Mouse (Mus musculus) lung, embryonic 16.5 days (tissue): ENCODE results near the gene Klra9. TPM values are rescaled to one million over a fixed set of nuclear protein-coding genes. Genes with fewer than 3 reads are reported as not detected.
"Not testable (repeated sequence)": the region's sequence is repeated elsewhere in the genome, so short reads cannot be mapped to it uniquely, and the experiment has no call there.

Experiments
- ATAC-seq: fragments of 200-750 bp; cut with Nextera tagmentation; 2 replicates; pipeline ENCODE4 v1.8.0; 2017; ENCODE audit warnings: low read depth, mild to moderate bottlenecking, moderate library complexity
- H3K27ac ChIP-seq: fragments of 300-500 bp; sonication (generic); 2 replicates; pipeline ENCODE4 v1.5.1; 2014; ENCODE audit warnings: mild to moderate bottlenecking, control low read depth, low read length
- H3K27me3 ChIP-seq: fragments of 300-500 bp; sonication (generic); 2 replicates; pipeline ENCODE4 v1.6.1; 2014; ENCODE audit warnings: low read depth, low read length, mixed read lengths; ENCODE audit not compliant: control insufficient read depth, insufficient read depth
- H3K36me3 ChIP-seq: fragments of 300-500 bp; sonication (generic); 2 replicates; pipeline ENCODE4 v1.6.1; 2014; ENCODE audit warnings: low read length; ENCODE audit not compliant: control insufficient read depth, insufficient read depth
- H3K4me1 ChIP-seq: fragments of 300-500 bp; sonication (generic); replicated peaks from 2 replicates; pipeline ENCODE4 v1.6.1; 2014; ENCODE audit warnings: low read length, mixed read lengths; ENCODE audit not compliant: control insufficient read depth, insufficient read depth
- H3K4me2 ChIP-seq: fragments of 300-500 bp; sonication (generic); 2 replicates; pipeline ENCODE4 v1.6.1; 2014; ENCODE audit warnings: low read depth, low read length, control low read depth
- H3K4me3 ChIP-seq: fragments of 300-500 bp; sonication (generic); 2 replicates; pipeline ENCODE4 v1.5.1; 2014; ENCODE audit warnings: mild to moderate bottlenecking, low read length, control low read depth
- H3K9ac ChIP-seq: fragments of 300-500 bp; sonication (generic); 2 replicates; pipeline ENCODE4 v1.6.1; 2014; ENCODE audit warnings: low read length, control low read depth
- H3K9me3 ChIP-seq: fragments of 300-500 bp; sonication (generic); 2 replicates; pipeline ENCODE4 v1.6.1; 2016; ENCODE audit warnings: low read length; ENCODE audit not compliant: control insufficient read depth
- WGBS: fragments of 180-500 bp; shearing (Covaris S2); extraction: QIAGEN DNeasy Blood & Tissue Kit; methylation state at CpG from one replicate; pipeline ENCODE4 v1.1.7; 2014; 5-methylcytosine and 5-hydroxymethylcytosine counted together
- polyA plus RNA-seq: library from polyadenylated mRNA; unstranded; fragments of >200 nt; fragmentation: Nextera tagmentation; extraction: Ambion mirVana; gene quantifications from 2 replicates; pipeline ENCODE4 v1.2.1, GENCODE M21; 2015

Klra9 gene
- not detected in 2 replicates for polyA plus RNA-seq

- not testable (repeated sequence) for H3K4me1 ChIP-seq, H3K4me2 ChIP-seq, H3K27me3 ChIP-seq, H3K36me3 ChIP-seq, H3K9me3 ChIP-seq, H3K9ac ChIP-seq, ATAC-seq, H3K4me3 ChIP-seq, H3K27ac ChIP-seq
- 48% methylated on average over 3 of the region's 3 CpGs for WGBS
Measured at GRCm38 (mm10) chr6:130193012-130193411, at the start of gene Klra9. Gene Klra9 (minus strand): TSS chr6:130193112.

DNA sequence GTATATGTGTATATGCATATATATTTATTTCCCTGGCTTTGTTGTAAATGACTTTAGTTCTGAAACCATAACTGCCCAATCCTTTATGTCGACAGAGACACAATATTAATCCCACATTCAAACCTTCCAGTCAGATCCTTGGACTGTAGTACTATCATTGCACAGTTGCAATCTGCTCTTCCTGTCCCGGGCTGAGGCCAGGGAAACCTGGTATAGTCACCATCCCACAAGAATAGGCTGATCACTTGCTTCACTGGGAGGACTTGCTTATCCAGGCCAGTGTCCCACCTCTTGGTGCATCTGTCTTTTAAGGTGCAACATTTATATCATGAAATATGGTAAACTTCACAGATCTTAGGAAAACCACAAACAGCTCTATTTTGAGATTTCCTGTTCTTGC is 44.6 kb upstream of the Klra9 start:
- Histone ChIP-seq H3K4me3 (no peak overlapping the region), H3K36me3 (no peaks in the 10 kb centered on the region), H3K9ac (no peak overlapping the region), H3K9me3 (no peaks in the 10 kb centered on the region), H3K27me3 (no peaks in the 10 kb centered on the region), H3K27ac (no peak overlapping the region), H3K4me2 (no peak overlapping the region), H3K4me1 (no peaks in the 10 kb centered on the region)
- 67% methylated on average over 2 of the region's 2 CpGs for WGBS
- no peak for ATAC-seq

GRCm38 (mm10) chr6:130236635-130237034 is 43.7 kb upstream of the Klra9 start:
- H3K27ac ChIP-seq = no peak overlapping the region
- H3K9ac ChIP-seq = no peak overlapping the region
- 40% methylated on average over 1 of the region's 1 CpGs for WGBS
- H3K4me3 ChIP-seq = no peak overlapping the region
- no peaks in the 10 kb centered on the region for H3K36me3 ChIP-seq
- no peak for ATAC-seq
- H3K9me3 ChIP-seq = peaks cover under 1% of the 10 kb centered on the region; the same call in 1 of the 2 replicates
- H3K27me3 ChIP-seq = no peaks in the 10 kb centered on the region
- no peak overlapping the region for H3K4me2 ChIP-seq
- H3K4me1 ChIP-seq = no peaks in the 10 kb centered on the region

GRCm38 (mm10) chr6:130233222-130233621 is 40.3 kb upstream of the Klra9 start, which contains the start of gene Klra7:
Gene Klra7 (minus strand): TSS chr6:130233322.
- H3K36me3 ChIP-seq = no peaks in the 10 kb centered on the region
- H3K27ac ChIP-seq = no peak within 1 kb of the TSS
- H3K27me3 ChIP-seq = no peaks in the 10 kb centered on the region
- no peak for ATAC-seq
- H3K4me2 ChIP-seq = no peak within 1 kb of the TSS
- H3K9me3 ChIP-seq = peaks cover 3% of the 10 kb centered on the region
- H3K9ac ChIP-seq = no peak within 1 kb of the TSS
- H3K4me3 ChIP-seq = no peak within 1 kb of the TSS
- no peaks in the 10 kb centered on the region for H3K4me1 ChIP-seq

GRCm38 (mm10) chr6:130197453-130197852 is 4.5 kb upstream of the Klra9 start:
- 92% methylated on average over 1 of the region's 1 CpGs for WGBS

DNA sequence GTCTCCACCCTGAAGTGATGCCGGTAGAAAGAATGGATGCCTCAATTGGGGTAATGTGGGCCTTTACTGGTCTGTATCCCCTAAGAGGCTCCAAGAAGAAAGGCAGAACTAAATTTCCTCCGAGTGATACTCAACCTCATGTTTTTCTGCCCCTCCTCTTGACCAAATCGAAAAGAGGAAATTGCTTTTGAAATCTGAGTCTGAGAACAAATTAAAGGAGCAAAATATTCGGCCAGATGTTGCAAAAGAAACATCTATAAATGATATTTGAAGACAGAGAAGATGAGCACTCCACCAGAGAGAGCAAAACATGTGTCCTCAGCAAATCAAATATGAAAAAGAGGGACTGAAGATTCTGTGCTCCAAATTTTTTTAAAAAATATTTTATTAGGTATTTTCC is 63.1 kb downstream of the Klra9 start, which contains the start of gene Klra8:
Klra8 (minus strand) TSS at position 101 of the 400 bp plus-strand sequence.
- not testable (repeated sequence) for H3K36me3 ChIP-seq, H3K9me3 ChIP-seq, H3K4me3 ChIP-seq, H3K4me2 ChIP-seq, H3K27me3 ChIP-seq, H3K27ac ChIP-seq, H3K9ac ChIP-seq, ATAC-seq, H3K4me1 ChIP-seq
- WGBS = 60% methylated on average over 4 of the region's 4 CpGs

More at GRCm38 (mm10) chr6:130197453-130197852, 4.5 kb upstream of the Klra9 start:
- not testable (repeated sequence) for ATAC-seq, H3K4me3 ChIP-seq, H3K36me3 ChIP-seq, H3K27ac ChIP-seq, H3K4me2 ChIP-seq, H3K9ac ChIP-seq, H3K9me3 ChIP-seq, H3K27me3 ChIP-seq, H3K4me1 ChIP-seq

Other genes with a start within 250 kb of the Klra9 start
- gene Klra6, start 166.2 kb downstream of the Klra9 start, polyA plus RNA-seq = not detected in 2 replicates
- not detected in 2 replicates for gene Klra4, start 125.8 kb downstream of the Klra9 start, polyA plus RNA-seq
- gene Klra8, start 63.2 kb downstream of the Klra9 start, polyA plus RNA-seq = not detected in 2 replicates
- gene Klra7, start 40.2 kb upstream of the Klra9 start, polyA plus RNA-seq = not detected in 2 replicates
- gene Klra10, start 88.8 kb upstream of the Klra9 start, polyA plus RNA-seq = not detected in 2 replicates
- not detected in 2 replicates for gene Klra3, start 144.5 kb upstream of the Klra9 start, polyA plus RNA-seq
- not detected in 2 replicates for gene Klra1, start 193.8 kb upstream of the Klra9 start, polyA plus RNA-seq